Mouse (Mus musculus): ENCODE data around the gene A430005L14Rik.
"Not testable (repeated sequence)": the region's sequence is repeated elsewhere in the genome, so short reads cannot be mapped to it uniquely, and the experiment has no call there.

A430005L14Rik gene

GRCm38 (mm10) chr4:153956569-153957405 is at the start of gene A430005L14Rik:
Gene A430005L14Rik, plus strand, starts transcription at chr4:153957237.
- peak; percentile 97 for DNase-seq

- no peak for DNase-seq
Measured at GRCm38 (mm10) chr4:153907573-153907972, 49.5 kb upstream of the A430005L14Rik start.

GRCm38 (mm10) chr4:153913635-153914034 is 43.4 kb upstream of the A430005L14Rik start:
- no peak for DNase-seq

- no peak for DNase-seq
Measured at GRCm38 (mm10) chr4:153917773-153918500, 39.1 kb upstream of the A430005L14Rik start.

GRCm38 (mm10) chr4:153920517-153921233 is 36.4 kb upstream of the A430005L14Rik start:
- no peak for DNase-seq

GRCm38 (mm10) chr4:153922090-153922489 is 34.9 kb upstream of the A430005L14Rik start:
- not testable (repeated sequence) for DNase-seq

- no peak for DNase-seq
Measured at GRCm38 (mm10) chr4:153928772-153929299, 28.2 kb upstream of the A430005L14Rik start.

GRCm38 (mm10) chr4:153929425-153929824 is 27.6 kb upstream of the A430005L14Rik start:
- no peak for DNase-seq

- peak; percentile 19 for DNase-seq
Measured at GRCm38 (mm10) chr4:153929921-153930320, 27.1 kb upstream of the A430005L14Rik start.

- peak; percentile 26 for DNase-seq
Measured at GRCm38 (mm10) chr4:153943243-153943642, 13.8 kb upstream of the A430005L14Rik start.

GRCm38 (mm10) chr4:153944261-153944660 is 12.8 kb upstream of the A430005L14Rik start:
- DNase-seq, result no peak

GRCm38 (mm10) chr4:153945741-153946140 is 11.3 kb upstream of the A430005L14Rik start:
- no peak for DNase-seq

- DNase-seq, result no peak
Measured at GRCm38 (mm10) chr4:153950372-153950771, 6.7 kb upstream of the A430005L14Rik start.

- no peak for DNase-seq
Measured at GRCm38 (mm10) chr4:153951150-153951549, 5.9 kb upstream of the A430005L14Rik start.

GRCm38 (mm10) chr4:153951692-153952091 is 5.3 kb upstream of the A430005L14Rik start:
- no peak for DNase-seq

GRCm38 (mm10) chr4:153955651-153956050 is 1.4 kb upstream of the A430005L14Rik start:
- DNase-seq, result peak; percentile 54

GRCm38 (mm10) chr4:153957444-153958250 is 610 bp downstream of the A430005L14Rik start:
- DNase-seq, result no peak

GRCm38 (mm10) chr4:153962631-153963030 is 5.6 kb downstream of the A430005L14Rik start:
- no peak for DNase-seq

GRCm38 (mm10) chr4:153966651-153967050 is 9.6 kb downstream of the A430005L14Rik start:
- no peak for DNase-seq

- no peak for DNase-seq
Measured at GRCm38 (mm10) chr4:153967556-153967955, 10.5 kb downstream of the A430005L14Rik start.

- no peak for DNase-seq
Measured at GRCm38 (mm10) chr4:153968063-153968462, 11.0 kb downstream of the A430005L14Rik start.

All from cerebellum, adult 9-10 months (tissue).